Mouse (Mus musculus): ENCODE results near the gene Ipp.
A peak's percentile ranks its signal among the peaks of the same experiment; 100 is the strongest.

The Ipp gene

GRCm38 (mm10) chr4:116557306-116558121, 50.2 kb downstream of the Ipp start, which contains the start of gene Gpbp1l1:
Gpbp1l1 (plus strand) TSS chr4:116557658.
- peak; percentile 98 for DNase-seq (ENCODE audit: low spot score)

- DNase-seq (ENCODE audit: low spot score), result no peak
Measured at GRCm38 (mm10) chr4:116558151-116558882, 51.0 kb downstream of the Ipp start.

Data from embryo, embryonic 10 days (tissue).